Mouse (Mus musculus): ENCODE data around the gene Paxx. TPM values are rescaled to one million over a fixed set of nuclear protein-coding genes. Genes with fewer than 3 reads are reported as not detected.

Gene Paxx
- polyA plus RNA-seq, 1 experiment from 2014 or later: 34.2 TPM

DNA sequence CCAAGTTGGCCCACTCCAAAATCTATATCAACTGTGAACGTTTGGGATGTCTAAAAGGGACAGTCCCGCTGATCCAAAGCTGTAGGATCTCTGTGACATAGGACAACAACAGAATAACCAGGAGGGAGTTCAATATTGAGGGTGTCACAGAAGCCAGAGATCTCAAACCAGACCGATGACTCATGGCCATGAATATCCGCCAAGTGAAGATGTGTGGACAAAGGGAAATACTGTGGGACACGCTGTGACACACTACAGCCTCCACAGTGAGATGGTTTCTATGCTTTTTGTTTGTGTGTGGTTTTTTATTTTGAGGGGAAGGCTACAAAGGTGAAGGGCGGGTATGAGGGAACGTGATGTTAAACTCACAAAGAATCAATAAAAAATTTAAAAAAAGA is 27.8 kb upstream of the Paxx start:
- no peak overlapping the region for H3K4me3 ChIP-seq (ENCODE audit: low read depth, low read length)
- no peak overlapping the region for H3K27ac ChIP-seq (ENCODE audit: low read length)
- 76% methylated on average over 7 of the region's 7 CpGs for WGBS

GRCm38 (mm10) chr2:25487965-25488670 is 27.2 kb upstream of the Paxx start:
- Histone ChIP-seq H3K4me2 (replicated peaks; ENCODE audit: low read depth, low read length) (no peak overlapping the region), H3K9me3 (ENCODE audit: control insufficient read depth, low read depth, low read length) (no peaks in the 10 kb centered on the region), H3K4me3 (ENCODE audit: low read depth, low read length) (no peak overlapping the region), H3K9ac (replicated peaks; ENCODE audit: low read depth, low read length) (no peak overlapping the region), H3K27ac (ENCODE audit: low read length) (no peak overlapping the region), H3K4me1 (ENCODE audit: control insufficient read depth, insufficient read depth, low read length) (no peaks in the 10 kb centered on the region), H3K27me3 (ENCODE audit: control insufficient read depth, insufficient read depth, low read length) (no peaks in the 10 kb centered on the region), H3K36me3 (ENCODE audit: control insufficient read depth, insufficient read depth, low read length) (no peaks in the 10 kb centered on the region)
- WGBS: 66% methylated on average over 6 of the region's 6 CpGs
- ATAC-seq (ENCODE audit: insufficient number of reproducible peaks, insufficient read depth, low FRiP score, low read depth): no peak

More for the DNA sequence above, 27.8 kb upstream of the Paxx start:
- Histone ChIP-seq H3K36me3 (ENCODE audit: control insufficient read depth, insufficient read depth, low read length) (no peaks in the 10 kb centered on the region), H3K9me3 (ENCODE audit: control insufficient read depth, low read depth, low read length) (no peaks in the 10 kb centered on the region), H3K4me2 (replicated peaks; ENCODE audit: low read depth, low read length) (no peak overlapping the region), H3K27me3 (ENCODE audit: control insufficient read depth, insufficient read depth, low read length) (no peaks in the 10 kb centered on the region), H3K9ac (replicated peaks; ENCODE audit: low read depth, low read length) (no peak overlapping the region), H3K4me1 (ENCODE audit: control insufficient read depth, insufficient read depth, low read length) (no peaks in the 10 kb centered on the region)
- no peak for ATAC-seq (ENCODE audit: insufficient number of reproducible peaks, insufficient read depth, low FRiP score, low read depth)

DNA sequence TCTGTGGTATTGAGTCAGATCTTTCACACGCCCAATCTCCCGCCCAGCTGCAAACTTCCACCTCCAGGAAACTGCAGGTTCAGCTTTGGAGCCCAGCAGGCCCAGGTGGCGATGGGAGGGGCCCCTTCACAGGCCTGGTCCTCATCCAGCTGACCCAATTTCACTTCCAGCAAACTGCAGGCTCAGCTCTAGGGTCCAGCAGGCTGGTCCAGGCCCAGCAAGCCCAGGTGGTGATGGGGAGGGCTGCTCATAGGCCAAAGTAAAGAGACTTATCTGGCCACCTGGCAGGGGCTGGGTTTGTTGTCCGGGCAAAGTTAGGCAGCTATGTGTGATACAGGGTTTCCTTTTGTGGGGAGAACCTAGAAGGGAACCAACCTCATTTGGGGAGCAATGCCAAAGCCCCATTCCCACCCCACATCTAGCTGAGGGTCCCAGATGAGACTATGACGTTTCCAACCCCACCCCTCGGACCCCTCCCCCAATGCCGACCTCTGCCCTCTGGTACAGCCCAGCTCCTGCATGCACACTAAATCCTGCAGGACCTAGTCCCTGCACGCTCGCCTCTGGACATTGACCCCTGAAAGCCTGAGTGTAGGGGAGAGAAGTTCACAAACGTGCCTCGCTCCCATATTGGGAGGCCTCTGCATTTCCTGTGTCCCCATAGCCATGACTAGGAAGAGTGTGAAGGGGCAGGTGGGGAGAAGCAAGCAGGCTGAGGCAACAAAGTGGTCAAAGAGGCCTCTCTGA is 24.2 kb upstream of the Paxx start:
- H3K4me2 ChIP-seq (replicated peaks; ENCODE audit: low read depth, low read length): no peak overlapping the region
- no peaks in the 10 kb centered on the region for H3K27me3 ChIP-seq (ENCODE audit: control insufficient read depth, insufficient read depth, low read length)
- no peak overlapping the region for H3K9ac ChIP-seq (replicated peaks; ENCODE audit: low read depth, low read length)
- no peak overlapping the region for H3K27ac ChIP-seq (ENCODE audit: low read length)
- H3K36me3 ChIP-seq (ENCODE audit: control insufficient read depth, insufficient read depth, low read length): no peaks in the 10 kb centered on the region
- H3K4me3 ChIP-seq (ENCODE audit: low read depth, low read length): no peak overlapping the region
- 55% methylated on average over 11 of the region's 11 CpGs for WGBS
- no peak; the same call in 1 of the 2 replicates for ATAC-seq (ENCODE audit: insufficient number of reproducible peaks, insufficient read depth, low FRiP score, low read depth)
- no peaks in the 10 kb centered on the region for H3K4me1 ChIP-seq (ENCODE audit: control insufficient read depth, insufficient read depth, low read length)
- H3K9me3 ChIP-seq (ENCODE audit: control insufficient read depth, low read depth, low read length): no peaks in the 10 kb centered on the region

GRCm38 (mm10) chr2:25482969-25483368 is 22.1 kb upstream of the Paxx start:
- no peaks in the 10 kb centered on the region for H3K4me1 ChIP-seq (ENCODE audit: control insufficient read depth, insufficient read depth, low read length)
- H3K9me3 ChIP-seq (ENCODE audit: control insufficient read depth, low read depth, low read length): no peaks in the 10 kb centered on the region
- H3K27ac ChIP-seq (ENCODE audit: low read length): no peak overlapping the region
- 20% methylated on average over 7 of the region's 7 CpGs for WGBS
- ATAC-seq (ENCODE audit: insufficient number of reproducible peaks, insufficient read depth, low FRiP score, low read depth): no peak
- H3K9ac ChIP-seq (replicated peaks; ENCODE audit: low read depth, low read length): no peak overlapping the region
- H3K27me3 ChIP-seq (ENCODE audit: control insufficient read depth, insufficient read depth, low read length): no peaks in the 10 kb centered on the region
- no peak overlapping the region for H3K4me3 ChIP-seq (ENCODE audit: low read depth, low read length)
- H3K36me3 ChIP-seq (ENCODE audit: control insufficient read depth, insufficient read depth, low read length): no peaks in the 10 kb centered on the region
- no peak overlapping the region for H3K4me2 ChIP-seq (replicated peaks; ENCODE audit: low read depth, low read length)

GRCm38 (mm10) chr2:25480541-25480940 is 19.6 kb upstream of the Paxx start:
- H3K9ac ChIP-seq (replicated peaks; ENCODE audit: low read depth, low read length): no peak overlapping the region
- WGBS: 93% methylated on average over 1 of the region's 1 CpGs
- no peak overlapping the region for H3K4me3 ChIP-seq (ENCODE audit: low read depth, low read length)
- H3K36me3 ChIP-seq (ENCODE audit: control insufficient read depth, insufficient read depth, low read length): no peaks in the 10 kb centered on the region
- H3K27ac ChIP-seq (ENCODE audit: low read length): no peak overlapping the region
- no peak for ATAC-seq (ENCODE audit: insufficient number of reproducible peaks, insufficient read depth, low FRiP score, low read depth)
- no peak overlapping the region for H3K4me2 ChIP-seq (replicated peaks; ENCODE audit: low read depth, low read length)
- no peaks in the 10 kb centered on the region for H3K27me3 ChIP-seq (ENCODE audit: control insufficient read depth, insufficient read depth, low read length)
- no peaks in the 10 kb centered on the region for H3K4me1 ChIP-seq (ENCODE audit: control insufficient read depth, insufficient read depth, low read length)
- H3K9me3 ChIP-seq (ENCODE audit: control insufficient read depth, low read depth, low read length): no peaks in the 10 kb centered on the region

DNA sequence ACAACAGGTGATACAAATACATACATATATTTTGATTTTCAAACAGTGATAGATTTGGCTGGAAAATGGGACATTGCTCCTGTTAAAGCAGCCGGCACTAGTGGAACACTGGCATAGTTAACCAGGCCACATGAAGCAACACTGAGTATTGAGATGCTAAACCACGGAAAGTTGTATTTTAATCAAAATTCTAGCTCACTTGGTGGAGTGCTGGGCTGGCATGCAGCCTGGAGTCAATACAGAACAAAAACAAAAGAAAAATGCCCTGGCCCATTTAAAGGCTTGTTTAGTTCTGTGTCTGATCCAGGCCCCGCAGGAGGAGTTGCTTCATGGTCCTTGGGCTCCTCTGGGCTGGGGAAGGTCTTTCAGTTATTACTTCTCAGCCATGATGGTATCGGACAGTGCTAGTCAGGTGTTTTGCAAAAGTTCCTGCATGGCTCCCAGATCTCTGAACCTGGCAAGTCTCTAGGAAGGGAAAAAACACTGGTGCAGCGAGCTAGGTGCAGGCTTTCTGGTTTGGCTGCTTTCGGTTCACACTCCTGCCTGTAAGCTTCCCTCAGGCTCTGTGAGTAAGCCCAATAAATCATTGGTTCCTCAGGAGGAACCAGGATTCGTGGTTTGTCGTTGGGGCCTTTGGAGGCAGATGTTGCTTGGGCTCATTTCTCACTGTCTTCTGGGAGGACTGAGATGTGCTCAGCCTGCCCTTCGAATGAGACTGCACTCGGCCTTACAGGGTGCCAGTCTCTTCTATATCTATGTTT is 18.8 kb upstream of the Paxx start:
- Histone ChIP-seq H3K27ac (ENCODE audit: low read length) (no peak overlapping the region), H3K36me3 (ENCODE audit: control insufficient read depth, insufficient read depth, low read length) (no peaks in the 10 kb centered on the region), H3K4me3 (ENCODE audit: low read depth, low read length) (no peak overlapping the region), H3K4me2 (replicated peaks; ENCODE audit: low read depth, low read length) (no peak overlapping the region), H3K4me1 (ENCODE audit: control insufficient read depth, insufficient read depth, low read length) (no peaks in the 10 kb centered on the region), H3K27me3 (ENCODE audit: control insufficient read depth, insufficient read depth, low read length) (no peaks in the 10 kb centered on the region), H3K9me3 (ENCODE audit: control insufficient read depth, low read depth, low read length) (no peaks in the 10 kb centered on the region), H3K9ac (replicated peaks; ENCODE audit: low read depth, low read length) (no peak overlapping the region)
- no peak for ATAC-seq (ENCODE audit: insufficient number of reproducible peaks, insufficient read depth, low FRiP score, low read depth)
- WGBS: 54% methylated on average over 10 of the region's 10 CpGs

DNA sequence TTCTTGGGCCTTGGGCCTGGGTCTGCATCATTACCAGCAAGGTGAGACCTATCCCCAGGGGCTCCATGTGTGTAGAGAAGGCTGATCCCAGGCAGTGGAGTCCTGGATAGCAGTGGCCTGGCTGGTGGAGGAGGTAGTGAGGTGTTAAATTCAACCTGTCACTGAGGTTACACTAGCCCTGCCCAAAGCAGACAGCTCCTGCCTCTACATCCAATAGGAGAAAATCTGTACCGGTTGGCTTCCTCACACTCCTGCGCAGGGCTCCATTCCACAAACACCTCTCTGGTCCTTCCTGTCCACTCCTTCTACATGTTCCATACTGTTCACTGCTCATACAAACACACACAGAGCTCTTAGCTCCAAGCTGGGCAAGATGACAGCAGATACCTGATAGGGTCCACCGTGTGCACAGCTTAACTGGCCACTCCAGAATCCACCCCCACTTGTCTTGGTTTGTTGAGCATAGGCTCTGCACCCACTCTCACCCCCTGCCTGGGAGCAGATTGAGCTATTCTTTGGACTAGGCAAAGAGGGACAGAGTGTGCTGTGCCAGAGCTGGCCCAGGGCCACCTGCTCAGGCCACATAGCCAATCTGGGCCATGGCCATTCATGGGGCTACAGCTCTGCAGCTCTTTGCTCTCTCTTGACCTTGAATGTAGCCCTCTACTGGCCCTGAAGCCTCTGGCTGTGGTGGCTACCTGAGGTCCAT is 17.2 kb upstream of the Paxx start:
- Histone ChIP-seq H3K4me1 (ENCODE audit: control insufficient read depth, insufficient read depth, low read length) (no peaks in the 10 kb centered on the region), H3K9ac (replicated peaks; ENCODE audit: low read depth, low read length) (no peak overlapping the region), H3K36me3 (ENCODE audit: control insufficient read depth, insufficient read depth, low read length) (no peaks in the 10 kb centered on the region), H3K9me3 (ENCODE audit: control insufficient read depth, low read depth, low read length) (no peaks in the 10 kb centered on the region), H3K27me3 (ENCODE audit: control insufficient read depth, insufficient read depth, low read length) (no peaks in the 10 kb centered on the region), H3K27ac (ENCODE audit: low read length) (no peak overlapping the region), H3K4me3 (ENCODE audit: low read depth, low read length) (no peak overlapping the region), H3K4me2 (replicated peaks; ENCODE audit: low read depth, low read length) (no peak overlapping the region)
- 88% methylated on average over 3 of the region's 3 CpGs for WGBS
- ATAC-seq (ENCODE audit: insufficient number of reproducible peaks, insufficient read depth, low FRiP score, low read depth): no peak

DNA sequence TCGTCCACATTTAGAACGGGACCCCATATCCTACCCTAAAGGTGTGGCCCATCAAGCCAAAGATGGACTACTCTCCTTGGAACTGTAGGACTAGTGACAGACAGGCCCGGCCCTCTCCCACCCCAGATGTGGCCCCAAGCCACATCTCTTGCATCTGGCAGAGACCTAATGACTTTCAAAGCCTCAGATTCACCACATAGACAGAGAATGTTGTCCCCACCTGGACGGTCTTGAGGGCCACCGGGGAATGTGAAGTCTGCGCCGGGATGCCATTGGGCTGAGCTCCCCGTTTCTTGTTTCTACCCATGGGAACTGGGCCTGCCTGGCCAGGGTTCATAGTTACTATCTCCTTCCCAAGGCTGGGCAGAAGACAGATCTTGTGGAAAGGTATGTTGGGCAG is 16.6 kb upstream of the Paxx start:
- H3K36me3 ChIP-seq (ENCODE audit: control insufficient read depth, insufficient read depth, low read length): no peaks in the 10 kb centered on the region
- no peak for ATAC-seq (ENCODE audit: insufficient number of reproducible peaks, insufficient read depth, low FRiP score, low read depth)
- WGBS: 81% methylated on average over 8 of the region's 8 CpGs
- no peak overlapping the region for H3K4me3 ChIP-seq (ENCODE audit: low read depth, low read length)
- no peaks in the 10 kb centered on the region for H3K4me1 ChIP-seq (ENCODE audit: control insufficient read depth, insufficient read depth, low read length)
- H3K9ac ChIP-seq (replicated peaks; ENCODE audit: low read depth, low read length): no peak overlapping the region
- H3K9me3 ChIP-seq (ENCODE audit: control insufficient read depth, low read depth, low read length): no peaks in the 10 kb centered on the region
- H3K4me2 ChIP-seq (replicated peaks; ENCODE audit: low read depth, low read length): no peak overlapping the region
- H3K27ac ChIP-seq (ENCODE audit: low read length): no peak overlapping the region
- no peaks in the 10 kb centered on the region for H3K27me3 ChIP-seq (ENCODE audit: control insufficient read depth, insufficient read depth, low read length)

Data from stomach, embryonic 14.5 days (tissue).